Mouse (Mus musculus) bone marrow, adult 2 months (tissue): ENCODE measurements around the gene Klrg2. TPM values are rescaled to one million over a fixed set of nuclear protein-coding genes. Genes with fewer than 3 reads are reported as not detected.

Source experiments
- H3K27ac ChIP-seq: fragments of 200-500 bp; 2 replicates; pipeline ENCODE4 v1.5.1; 2012; ENCODE audit warnings: low read depth, mild to moderate bottlenecking, control low read depth, inconsistent platforms, low read length; ENCODE audit not compliant: control insufficient read depth, poor library complexity, insufficient read depth
- H3K4me1 ChIP-seq: fragments of 200-500 bp; 2 replicates; pipeline ENCODE4 v1.6.1; 2011; ENCODE audit warnings: low read length; ENCODE audit not compliant: control insufficient read depth, insufficient read depth
- H3K4me3 ChIP-seq: fragments of 200-500 bp; replicated peaks from 2 replicates; pipeline ENCODE3; 2011; ENCODE audit warnings: mild to moderate bottlenecking, low read depth, low read length, control low read depth; ENCODE audit not compliant: control insufficient read depth
- CTCF ChIP-seq: fragments of 200-500 bp; IDR thresholded peaks from 2 replicates; pipeline ENCODE4 v1.5.1; 2011; ENCODE audit warnings: low read length, control low read depth; ENCODE audit not compliant: control insufficient read depth, insufficient read depth
- POLR2A ChIP-seq: fragments of 200-500 bp; IDR thresholded peaks from 2 replicates; pipeline ENCODE4 v1.6.1; 2011; ENCODE audit warnings: low read depth, mild to moderate bottlenecking, control low read depth, low read length, borderline replicate concordance; ENCODE audit not compliant: control insufficient read depth
- WGBS: fragments of 180-500 bp; shearing (Covaris S2); methylation state at CpG from one replicate; pipeline ENCODE4 v1.1.7; 2018; 5-methylcytosine and 5-hydroxymethylcytosine counted together
- polyA plus RNA-seq: library from polyadenylated mRNA; stranded (reverse); fragments of >200 nt; gene quantifications from 2 replicates; pipeline ENCODE4 v1.2.4, GENCODE M21; 2011; ENCODE audit warnings: low replicate concordance; ENCODE audit not compliant: missing spikeins, insufficient read depth, insufficient read length

Gene Klrg2
- polyA plus RNA-seq, 1 experiment: not detected

DNA sequence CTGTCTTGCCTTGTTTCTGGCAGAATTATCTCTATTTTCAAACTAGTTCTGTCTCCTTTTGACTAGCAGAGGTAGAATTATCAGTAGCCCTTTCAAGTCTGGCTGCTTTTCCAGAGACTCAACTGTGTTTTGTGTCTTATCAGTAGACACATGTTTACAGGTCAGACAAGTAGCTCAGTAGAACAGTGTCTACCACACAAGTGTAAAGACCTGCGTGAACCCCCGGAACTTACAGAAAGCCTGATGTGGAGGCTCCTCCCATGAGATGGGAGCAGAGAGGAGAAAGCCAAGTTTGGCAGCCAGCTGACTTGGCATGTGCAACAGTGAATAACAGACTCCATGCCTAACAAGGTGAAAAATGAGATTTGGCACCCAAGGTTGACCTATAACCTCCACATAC lies 13.6 kb downstream of the Klrg2 start:
- H3K27ac ChIP-seq: no peak overlapping the region
- H3K4me1 ChIP-seq: no peaks in the 10 kb centered on the region
- H3K4me3 ChIP-seq: no peak overlapping the region
- no peak for TF ChIP-seq POLR2A
- TF ChIP-seq CTCF: no peak
- 70% methylated on average over 2 of the region's 2 CpGs for WGBS

DNA sequence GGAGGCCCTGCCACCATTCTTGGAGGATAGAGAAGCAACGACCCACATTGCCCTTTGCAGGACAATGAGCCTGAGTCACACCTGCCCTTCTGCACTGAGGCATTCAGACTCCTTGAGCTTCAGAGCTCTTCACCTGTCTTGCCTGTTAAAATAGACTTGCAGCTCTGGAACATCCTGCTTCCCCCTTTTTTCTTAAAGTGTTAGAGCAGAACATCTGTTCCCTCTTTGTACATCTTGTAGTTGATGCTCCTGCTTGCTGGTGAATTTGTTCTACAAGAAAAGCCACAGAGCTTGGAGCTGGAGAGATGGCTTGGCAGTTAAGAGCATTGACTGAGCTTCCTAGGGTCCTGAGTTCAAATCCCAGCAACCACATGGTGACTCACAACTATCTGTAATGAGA lies 14.6 kb downstream of the Klrg2 start:
- TF ChIP-seq CTCF: no peak
- TF ChIP-seq POLR2A: no peak
- Histone ChIP-seq H3K4me3 (no peak overlapping the region), H3K4me1 (no peaks in the 10 kb centered on the region), H3K27ac (no peak overlapping the region)
- 85% methylated on average over 1 of the region's 1 CpGs for WGBS

DNA sequence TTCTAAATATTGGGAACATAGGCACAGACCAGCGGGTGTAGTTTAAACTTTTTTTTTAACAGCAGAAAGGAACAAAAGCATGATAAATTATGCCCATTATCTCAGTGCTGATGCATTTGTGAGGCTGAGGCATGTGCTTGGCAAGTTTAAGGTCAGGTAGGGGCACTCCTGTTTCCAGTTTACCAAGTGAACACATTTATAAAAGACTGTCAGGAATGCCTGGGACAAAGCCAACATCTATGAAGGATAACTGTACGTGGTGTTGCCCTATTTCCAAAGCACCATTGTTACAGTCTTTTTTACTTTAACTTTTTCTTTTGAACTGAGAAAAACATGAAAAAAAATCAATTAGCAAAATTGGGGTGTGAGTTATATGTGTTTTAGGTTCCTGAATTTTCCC lies 27.1 kb downstream of the Klrg2 start:
- no peak for TF ChIP-seq CTCF

GRCm38 (mm10) chr6:38597481-38597880 lies 39.6 kb downstream of the Klrg2 start:
- Histone ChIP-seq H3K4me1 (no peaks in the 10 kb centered on the region), H3K27ac (no peak overlapping the region), H3K4me3 (no peak overlapping the region)
- 87% methylated on average over 4 of the region's 4 CpGs for WGBS
- TF ChIP-seq CTCF (no peak), POLR2A (no peak)

More for the DNA sequence above, 27.1 kb downstream of the Klrg2 start:
- Histone ChIP-seq H3K4me1 (no peaks in the 10 kb centered on the region), H3K27ac (no peak overlapping the region), H3K4me3 (no peak overlapping the region)
- 96% methylated on average over 2 of the region's 2 CpGs for WGBS

DNA sequence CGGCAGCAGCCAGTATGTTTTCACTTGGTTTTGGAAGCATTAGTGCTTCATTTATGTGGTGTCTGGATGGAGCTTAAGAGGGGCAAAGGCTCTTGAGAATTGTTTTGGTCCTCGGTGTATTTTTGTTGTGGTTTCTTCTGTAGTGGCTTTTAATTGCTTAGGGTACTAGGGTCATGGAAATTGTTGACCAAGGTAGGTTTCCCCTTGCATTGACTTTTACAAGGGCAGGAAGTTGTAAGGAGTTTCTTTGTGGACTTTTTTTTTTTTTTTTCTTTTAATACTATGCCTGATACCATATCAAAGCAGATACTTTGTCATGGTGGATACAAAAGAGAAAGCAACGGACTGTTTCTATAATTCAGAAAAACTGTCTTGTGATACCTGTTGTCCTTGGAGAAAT lies 55.3 kb downstream of the Klrg2 start:
- Histone ChIP-seq H3K27ac (no peak overlapping the region), H3K4me3 (no peak overlapping the region), H3K4me1 (no peaks in the 10 kb centered on the region)
- 62% methylated on average over 3 of the region's 3 CpGs for WGBS
- TF ChIP-seq POLR2A (no peak), CTCF (no peak)

- H3K4me1 ChIP-seq: no peaks in the 10 kb centered on the region
- no peak overlapping the region for H3K27ac ChIP-seq
- no peak overlapping the region for H3K4me3 ChIP-seq
- 94% methylated on average over 3 of the region's 3 CpGs for WGBS
- TF ChIP-seq POLR2A (no peak), CTCF (no peak)
Observed at GRCm38 (mm10) chr6:38580112-38580857, 56.8 kb downstream of the Klrg2 start.

- Histone ChIP-seq H3K4me3 (no peak overlapping the region), H3K4me1 (no peaks in the 10 kb centered on the region), H3K27ac (no peak overlapping the region)
- 54% methylated on average over 2 of the region's 2 CpGs for WGBS
- TF ChIP-seq CTCF: no peak
- TF ChIP-seq POLR2A: no peak
Observed at GRCm38 (mm10) chr6:38576096-38576495, 60.9 kb downstream of the Klrg2 start.

Other genes starting within 250 kb of the Klrg2 start
- gene Ubn2, start 203.3 kb downstream of the Klrg2 start, polyA plus RNA-seq: 43.7 and 55.1 TPM in 2 replicates
- 22.7 and 28.7 TPM in 2 replicates for gene Fmc1, start 103.7 kb downstream of the Klrg2 start, polyA plus RNA-seq
- 164 and 190 TPM in 2 replicates for gene Luc7l2, start 85.9 kb downstream of the Klrg2 start, polyA plus RNA-seq
- not detected in 2 replicates for gene Clec2l, start 25.8 kb upstream of the Klrg2 start, polyA plus RNA-seq
- gene Tbxas1, start 238.2 kb upstream of the Klrg2 start, polyA plus RNA-seq: 25.1 and 59.7 TPM in 2 replicates
- 23.4 and 39.5 TPM in 2 replicates for gene Hipk2, start 238.9 kb upstream of the Klrg2 start, polyA plus RNA-seq